Mouse (Mus musculus) brain, embryonic 14.5 days (tissue): ENCODE measurements at regions not wholly inside any gene's neighbourhood (a gene's known extent, or its start where the extent isn't known, plus 50 kb on each side); places are given as distances from the start of the nearest gene placed in this dataset.

Source experiments
- DNase-seq: peaks from one replicate; pipeline ENCODE4 v3.0.0-alpha.2; 2011; ENCODE audit warnings: low read depth
- CTCF ChIP-seq: fragments of 200-500 bp; IDR thresholded peaks from 2 replicates; pipeline ENCODE4 v1.5.1; 2012; ENCODE audit warnings: inconsistent platforms, mild to moderate bottlenecking, moderate library complexity, borderline replicate concordance; ENCODE audit not compliant: insufficient read depth, insufficient read length; ENCODE audit errors: extremely low read depth
- POLR2A ChIP-seq: fragments of 200-500 bp; IDR thresholded peaks from 2 replicates; pipeline ENCODE4 v1.6.1; 2012; ENCODE audit warnings: mild to moderate bottlenecking, inconsistent platforms, borderline replicate concordance; ENCODE audit not compliant: poor library complexity, insufficient read depth, insufficient read length, severe bottlenecking; ENCODE audit errors: extremely low read depth

GRCm38 (mm10) chr3:149845826-149846486 is 855.6 kb upstream of the Adgrl2 start:
- no peak for DNase-seq
- TF ChIP-seq POLR2A: no peak
- TF ChIP-seq CTCF: no peak

GRCm38 (mm10) chr3:149845083-149845825 is 854.9 kb upstream of the Adgrl2 start:
- peak; percentile 89 for DNase-seq
- TF ChIP-seq CTCF: no peak
- TF ChIP-seq POLR2A: no peak

GRCm38 (mm10) chr3:149837921-149838320 is 847.6 kb upstream of the Adgrl2 start:
- peak; percentile 57 for DNase-seq
- TF ChIP-seq CTCF (no peak), POLR2A (no peak)

GRCm38 (mm10) chr3:149836467-149837233 is 846.3 kb upstream of the Adgrl2 start:
- TF ChIP-seq POLR2A: no peak
- no peak for TF ChIP-seq CTCF
- DNase-seq: peak; percentile 60

GRCm38 (mm10) chr3:149827181-149827580 is 836.8 kb upstream of the Adgrl2 start:
- no peak for TF ChIP-seq CTCF
- TF ChIP-seq POLR2A: no peak
- DNase-seq: no peak

GRCm38 (mm10) chr3:149826757-149827156 is 836.4 kb upstream of the Adgrl2 start:
- DNase-seq: no peak
- TF ChIP-seq POLR2A (no peak), CTCF (no peak)

GRCm38 (mm10) chr3:149820670-149821069 is 830.3 kb upstream of the Adgrl2 start:
- TF ChIP-seq CTCF: no peak
- no peak for TF ChIP-seq POLR2A
- no peak for DNase-seq

- no peak for DNase-seq
- no peak for TF ChIP-seq CTCF
- no peak for TF ChIP-seq POLR2A
These were observed 829.5 kb upstream of the Adgrl2 start for GRCm38 (mm10) chr3:149819863-149820262.

GRCm38 (mm10) chr3:149819081-149819480 is 828.7 kb upstream of the Adgrl2 start:
- DNase-seq: no peak

GRCm38 (mm10) chr3:149811036-149811435 is 820.7 kb upstream of the Adgrl2 start:
- no peak for TF ChIP-seq CTCF
- TF ChIP-seq POLR2A: no peak
- DNase-seq: peak; percentile 23

More at GRCm38 (mm10) chr3:149819081-149819480, 828.7 kb upstream of the Adgrl2 start:
- TF ChIP-seq CTCF (no peak), POLR2A (no peak)

- peak; percentile 41 for DNase-seq
- TF ChIP-seq CTCF (no peak), POLR2A (no peak)
These were observed 815.0 kb upstream of the Adgrl2 start for GRCm38 (mm10) chr3:149805345-149805744.

- TF ChIP-seq CTCF (no peak), POLR2A (no peak)
- no peak for DNase-seq
These were observed 805.8 kb upstream of the Adgrl2 start for GRCm38 (mm10) chr3:149796123-149796522.

GRCm38 (mm10) chr3:149791593-149791992 is 801.2 kb upstream of the Adgrl2 start:
- no peak for TF ChIP-seq POLR2A
- no peak for TF ChIP-seq CTCF
- DNase-seq: no peak

GRCm38 (mm10) chr3:149786096-149786495 is 795.7 kb upstream of the Adgrl2 start:
- peak; percentile 61 for DNase-seq

More at GRCm38 (mm10) chr3:149786096-149786495, 795.7 kb upstream of the Adgrl2 start:
- TF ChIP-seq POLR2A (no peak), CTCF (no peak)
